Mouse (Mus musculus) gastrocnemius, postnatal 25 days (tissue): Measurements from ENCODE around the gene Prkd3. TPM values are rescaled to one million over a fixed set of nuclear protein-coding genes. Genes with fewer than 3 reads are reported as not detected.

Experiments used
- DNase-seq: peaks from one replicate; pipeline ENCODE4 v3.0.0; 2022
- total RNA-seq, 2 experiments: library from RNA; stranded (reverse); gene quantifications; 1 replicate in 1 of 2; 2 replicates in 1 of 2; pipeline ENCODE4 v1.2.3; 2021

The Prkd3 gene
- total RNA-seq, 2 experiments from 2014 or later: 8.4 to 8.5 TPM

DNA sequence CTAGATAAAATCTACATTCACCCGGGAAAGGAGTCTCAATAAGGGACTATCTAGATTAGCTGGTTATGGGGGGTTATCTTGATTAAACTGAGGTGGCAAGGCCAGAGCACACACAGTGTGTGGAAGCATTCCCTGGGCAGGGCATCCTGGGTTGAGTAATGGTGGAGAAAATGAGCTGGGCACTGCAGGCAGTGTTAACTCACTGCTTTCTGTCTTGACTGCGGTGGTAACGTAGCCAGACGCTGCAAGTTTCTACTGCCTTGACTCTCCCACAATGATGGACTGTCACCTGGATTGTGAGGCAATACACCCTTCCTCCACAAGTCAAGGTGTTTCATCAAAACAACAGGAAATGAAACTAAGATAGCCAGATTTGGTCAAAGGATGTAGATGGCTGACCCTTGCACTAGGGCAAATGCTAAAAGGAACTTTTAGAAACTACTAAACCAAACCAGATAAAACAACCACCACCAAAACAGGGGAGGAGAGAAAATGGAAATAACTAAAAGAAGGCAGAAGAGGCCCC lies 20.8 kb downstream of the Prkd3 start:
- DNase-seq: no peak

DNA sequence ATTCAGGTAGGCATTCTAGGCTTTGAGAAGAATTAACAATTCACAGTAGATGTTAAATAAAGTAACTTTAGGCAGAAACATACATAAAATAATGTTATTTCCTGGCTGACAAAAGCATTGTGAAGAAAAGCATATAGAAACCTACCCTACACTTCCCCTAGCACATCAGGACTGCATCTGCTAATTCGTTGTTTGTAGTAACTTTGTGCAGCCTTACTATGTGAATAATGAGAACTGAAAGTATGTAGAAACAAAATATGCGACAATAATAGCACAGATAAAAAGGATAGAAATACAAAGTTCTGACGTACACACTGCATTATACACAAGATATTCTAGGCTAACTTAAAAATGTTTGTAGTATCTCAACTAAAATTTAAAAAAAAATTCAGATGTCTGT lies 21.4 kb downstream of the Prkd3 start:
- no peak for DNase-seq

DNA sequence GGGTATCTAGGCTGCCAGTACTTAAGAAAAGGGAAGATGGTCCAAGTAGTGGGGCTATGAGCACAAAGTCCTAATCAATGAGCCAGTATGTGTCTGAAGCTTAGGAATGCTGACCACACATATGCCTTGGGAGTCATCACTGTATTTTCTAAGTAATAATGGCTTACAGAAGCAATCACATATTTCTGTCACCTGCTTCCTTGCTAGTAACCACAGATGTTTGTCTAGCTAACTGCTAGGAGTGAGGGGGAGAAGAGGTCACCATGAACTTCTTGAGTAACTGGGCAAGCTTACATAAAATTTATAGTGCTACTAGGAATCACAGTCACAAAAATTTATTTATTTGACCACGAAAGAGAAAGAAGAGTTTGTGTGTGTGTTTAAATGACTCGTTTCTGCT lies 22.5 kb downstream of the Prkd3 start:
- DNase-seq: no peak

DNA sequence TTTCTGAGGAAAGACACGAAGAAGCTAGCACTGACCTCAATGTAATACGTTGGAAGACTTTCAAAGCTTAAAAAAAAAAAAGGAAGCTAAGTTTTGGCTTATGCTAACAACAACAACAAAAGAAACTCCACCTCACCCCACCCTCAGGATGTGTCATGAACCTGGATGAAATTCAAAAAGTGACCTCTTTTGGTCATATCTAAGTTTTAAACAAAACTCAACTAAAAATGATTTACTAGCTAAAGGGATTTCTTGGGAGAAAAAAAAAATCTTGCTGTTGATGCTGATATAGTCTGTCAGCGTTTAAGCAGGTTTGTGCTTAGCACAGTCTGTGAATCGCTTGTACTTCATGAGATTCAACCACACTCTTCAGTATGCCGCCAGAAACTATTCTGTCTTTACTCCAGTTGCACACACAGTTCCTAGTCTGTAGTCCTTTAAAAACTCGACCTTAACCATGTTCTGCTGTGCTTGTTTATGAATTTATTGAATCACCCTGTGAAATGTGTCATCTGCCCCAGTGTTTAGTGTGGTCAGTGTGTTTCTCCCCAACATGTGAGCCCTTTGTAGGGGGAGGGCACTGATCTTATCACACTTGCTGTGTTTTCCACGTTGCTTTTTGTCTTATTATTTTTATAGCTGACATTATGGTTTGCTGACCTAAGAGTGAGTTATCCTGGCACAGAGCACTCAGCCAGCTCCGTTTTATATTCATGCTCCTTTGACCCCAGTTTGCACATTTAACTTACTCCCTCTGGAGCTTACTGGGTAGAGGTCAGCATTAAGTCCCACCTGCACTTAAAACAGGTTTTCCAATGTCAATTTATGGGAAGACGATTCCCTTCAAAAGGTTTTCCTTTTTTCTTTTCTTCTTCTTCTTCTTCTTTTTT lies 25.4 kb downstream of the Prkd3 start:
- no peak for DNase-seq

DNA sequence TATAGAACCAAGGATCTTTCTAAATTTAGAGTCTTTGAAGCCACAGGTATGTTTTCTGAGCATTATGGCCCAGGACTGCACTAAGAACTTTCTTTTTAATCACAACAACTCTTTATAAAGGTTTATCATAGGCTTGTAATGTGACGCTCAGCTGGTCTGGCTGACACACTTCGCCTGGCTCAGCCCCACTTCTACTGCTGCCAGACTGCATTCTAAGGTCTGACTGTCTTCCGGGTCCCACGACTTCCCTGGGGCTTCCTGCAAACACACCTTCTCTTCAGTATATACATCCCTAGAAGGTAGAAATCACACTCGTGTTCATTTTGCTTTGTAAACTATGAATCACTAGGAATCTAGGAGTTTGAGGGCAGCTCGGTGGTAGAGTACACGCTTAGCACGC lies 26.2 kb downstream of the Prkd3 start:
- DNase-seq: no peak

DNA sequence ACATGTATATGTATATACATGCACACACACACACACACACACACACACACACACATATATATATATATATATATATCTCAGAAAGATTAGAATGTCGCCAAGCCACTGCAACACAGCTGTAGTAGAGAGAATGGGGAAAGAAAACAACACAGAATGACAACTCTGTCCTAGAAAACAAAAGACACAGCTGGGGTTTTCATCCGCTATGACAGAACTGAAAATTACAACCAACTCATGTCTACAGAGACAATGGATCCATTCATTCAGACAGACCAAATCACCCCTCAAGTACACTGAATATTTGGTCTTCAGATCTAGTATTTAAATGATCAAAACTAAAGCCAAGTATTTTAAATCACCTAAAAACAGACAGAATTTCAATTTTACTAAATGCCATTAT lies 26.9 kb downstream of the Prkd3 start:
- no peak for DNase-seq

DNA sequence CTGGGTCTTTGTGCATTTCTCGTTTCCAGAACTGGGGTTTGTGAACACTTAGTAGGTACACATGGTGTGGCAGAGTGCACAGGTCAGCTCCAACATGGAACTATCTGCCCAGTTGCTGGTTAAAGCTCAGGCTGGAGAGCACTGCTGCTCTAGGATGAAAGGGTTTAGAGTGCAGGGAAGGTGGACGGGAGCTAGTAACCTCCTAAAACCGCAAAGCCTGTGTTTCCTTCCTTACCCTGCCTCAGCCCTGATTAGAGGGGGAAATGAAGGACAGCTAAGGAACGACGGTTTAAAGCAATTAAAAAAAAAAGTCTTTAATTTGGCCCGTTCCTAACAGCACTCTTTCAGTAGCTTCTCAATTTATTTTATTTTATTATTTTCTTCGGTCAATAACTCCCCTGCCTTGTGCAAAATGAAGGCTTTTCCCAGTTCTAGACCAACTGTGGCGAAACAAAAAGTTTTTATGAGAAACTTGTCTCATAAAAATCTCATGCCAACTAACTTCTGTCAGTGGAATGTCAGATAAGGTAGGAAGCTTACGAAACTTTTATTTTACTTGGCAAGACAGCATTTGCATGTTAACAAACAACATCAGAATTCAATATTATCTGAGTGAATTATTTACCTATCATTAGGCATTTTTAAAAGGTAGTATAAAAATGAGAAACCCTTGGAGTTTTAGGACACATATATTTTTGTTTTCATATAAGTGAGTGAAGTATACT lies 28.2 kb downstream of the Prkd3 start:
- no peak for DNase-seq

DNA sequence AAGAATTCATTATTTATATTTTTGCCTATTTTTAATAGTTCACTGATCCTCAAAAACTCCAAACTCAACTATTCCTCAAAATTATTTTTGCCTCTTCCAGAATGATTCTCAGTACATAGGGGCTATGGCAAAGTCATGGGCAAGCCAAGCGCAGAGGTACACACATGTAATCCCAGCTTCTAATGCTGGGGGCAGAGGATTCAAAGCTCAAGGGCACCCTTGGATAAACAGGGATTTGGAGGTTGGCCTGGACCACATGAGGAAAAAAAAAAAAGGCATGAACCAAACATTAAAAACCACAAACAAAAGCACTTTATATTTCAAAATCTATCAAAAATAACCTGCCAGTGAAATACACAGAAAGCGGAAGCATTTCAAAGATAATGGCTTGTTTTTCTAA lies 29.1 kb downstream of the Prkd3 start:
- DNase-seq: no peak

DNA sequence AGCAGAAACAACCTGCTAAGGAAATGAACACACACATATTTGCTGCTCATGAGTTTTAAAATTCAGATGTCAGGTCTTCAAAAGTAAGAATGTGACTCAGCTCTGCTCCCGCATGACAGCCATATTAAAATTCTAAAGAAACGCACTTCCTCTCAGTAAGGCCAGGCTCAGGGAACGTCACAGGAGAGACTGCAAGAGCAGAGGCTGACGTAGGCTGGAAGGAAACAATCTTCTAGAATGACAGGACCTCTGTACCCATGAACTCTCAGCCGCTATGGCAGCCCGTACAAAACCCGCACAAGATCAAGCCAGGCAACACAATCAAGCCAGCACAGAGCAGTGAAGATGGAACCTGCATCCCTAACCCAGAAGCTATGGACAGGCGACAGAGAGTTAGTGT lies 31.6 kb downstream of the Prkd3 start:
- no peak for DNase-seq

DNA sequence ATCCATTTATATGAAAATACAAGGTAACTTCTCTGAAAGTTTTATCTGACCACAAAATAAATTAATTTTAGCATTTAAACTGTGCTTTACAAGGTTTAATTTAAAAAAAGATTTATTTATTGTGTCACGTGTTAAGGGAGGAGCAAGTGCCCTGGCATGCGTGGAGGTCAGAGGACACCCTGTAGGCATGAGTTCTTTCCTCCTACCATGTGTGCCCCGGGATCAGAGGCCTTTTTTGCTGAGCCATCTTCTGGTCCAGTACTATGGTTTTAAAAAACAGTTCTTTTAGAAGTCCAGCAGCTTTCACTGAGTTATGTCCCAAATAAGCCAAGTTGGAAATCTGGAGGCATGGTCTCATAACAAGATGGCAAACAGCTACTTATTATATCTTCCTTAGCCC lies 36.9 kb downstream of the Prkd3 start:
- DNase-seq: no peak

DNA sequence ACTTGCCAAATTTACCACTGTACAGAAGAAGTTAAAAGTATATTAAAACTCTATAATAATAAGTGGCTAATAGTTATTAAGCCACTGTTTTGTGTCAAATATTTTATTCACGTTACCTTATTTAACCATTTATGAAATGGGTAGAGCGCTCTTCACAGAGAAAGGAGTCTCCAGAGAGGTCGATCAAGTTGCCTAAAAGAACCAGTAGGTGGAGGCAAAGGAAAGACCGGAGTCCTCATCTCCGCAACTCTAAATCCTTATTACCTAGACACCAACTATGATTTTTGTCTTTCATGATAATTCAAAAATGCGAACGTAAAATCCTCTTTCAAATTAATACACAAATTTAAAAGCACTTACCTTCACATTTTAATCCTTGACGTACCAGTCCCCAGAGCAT lies 37.5 kb downstream of the Prkd3 start:
- DNase-seq: no peak

DNA sequence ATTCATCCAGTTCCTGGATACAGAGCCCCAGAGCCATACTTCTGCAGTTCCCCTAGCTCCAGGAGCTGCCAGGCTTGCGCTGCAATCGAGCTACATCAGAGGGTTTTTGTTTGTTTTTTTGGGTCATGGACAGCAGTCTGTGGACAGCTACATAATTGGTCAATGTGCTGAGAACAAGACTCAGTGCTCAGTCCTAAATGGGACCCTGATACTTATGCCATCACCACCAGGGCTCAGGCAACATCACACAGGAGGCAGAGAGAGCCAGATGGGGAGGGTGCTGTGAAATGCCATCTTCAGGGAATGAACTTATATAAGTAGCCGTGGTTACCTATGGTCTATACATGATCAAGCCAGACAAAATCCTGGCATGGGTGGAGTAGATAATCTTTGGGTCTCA lies 52.1 kb downstream of the Prkd3 start:
- DNase-seq: no peak

DNA sequence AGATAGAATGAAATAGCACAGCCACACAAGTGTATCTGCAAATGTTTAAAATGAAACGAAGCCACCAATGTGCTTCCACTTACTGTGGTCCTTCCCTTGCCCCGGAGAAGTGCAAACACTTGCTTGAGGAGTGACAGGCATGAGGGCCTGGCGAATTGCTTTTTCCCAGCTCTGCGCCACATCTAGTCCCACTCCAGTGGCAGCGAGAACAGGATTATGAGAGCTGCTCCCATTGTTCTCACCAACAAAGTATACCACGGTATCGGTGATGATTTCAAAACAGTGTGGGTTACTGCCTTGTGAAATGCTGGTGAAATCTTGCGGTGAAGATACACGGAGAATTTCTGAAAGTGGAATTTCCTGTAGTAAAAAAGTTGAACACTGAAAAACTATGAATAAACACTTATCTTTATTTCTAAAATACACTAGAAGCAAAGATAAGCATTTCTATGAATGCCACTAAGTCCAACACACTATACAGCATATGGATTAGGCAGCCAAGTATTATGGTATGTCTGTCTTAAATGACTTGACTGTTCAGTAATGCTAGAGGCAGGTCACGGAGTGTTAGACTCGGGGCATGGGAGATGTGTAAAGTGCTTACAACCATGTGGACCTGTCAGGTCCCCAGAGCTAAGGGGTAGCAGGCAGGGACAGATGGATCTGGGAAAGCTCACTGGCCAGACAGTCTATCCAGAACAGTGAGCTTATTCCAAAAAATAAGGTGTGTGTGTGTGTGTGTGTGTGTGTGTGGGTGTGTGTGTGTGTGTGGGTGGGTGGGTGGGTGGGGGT lies 54.3 kb downstream of the Prkd3 start:
- no peak for DNase-seq

DNA sequence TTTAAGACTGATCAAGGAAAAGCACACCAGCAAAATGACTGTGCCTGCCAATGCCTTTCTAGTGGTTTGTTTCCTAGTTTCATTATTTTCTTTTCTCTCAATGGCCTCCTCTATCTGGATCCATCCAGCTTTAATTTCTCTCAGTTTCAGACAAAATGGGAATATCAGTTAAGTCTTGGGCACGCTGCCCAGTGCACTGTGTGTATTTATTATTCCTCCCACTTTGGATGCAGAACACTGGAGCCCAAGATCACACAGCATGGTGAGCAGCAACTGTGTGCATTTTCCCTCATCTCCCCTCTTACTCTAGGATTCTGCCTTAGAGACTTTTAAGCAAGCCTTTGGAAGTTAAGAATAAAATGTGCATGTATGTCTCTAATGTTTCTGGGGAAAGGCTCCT lies 56.2 kb downstream of the Prkd3 start:
- no peak for DNase-seq

DNA sequence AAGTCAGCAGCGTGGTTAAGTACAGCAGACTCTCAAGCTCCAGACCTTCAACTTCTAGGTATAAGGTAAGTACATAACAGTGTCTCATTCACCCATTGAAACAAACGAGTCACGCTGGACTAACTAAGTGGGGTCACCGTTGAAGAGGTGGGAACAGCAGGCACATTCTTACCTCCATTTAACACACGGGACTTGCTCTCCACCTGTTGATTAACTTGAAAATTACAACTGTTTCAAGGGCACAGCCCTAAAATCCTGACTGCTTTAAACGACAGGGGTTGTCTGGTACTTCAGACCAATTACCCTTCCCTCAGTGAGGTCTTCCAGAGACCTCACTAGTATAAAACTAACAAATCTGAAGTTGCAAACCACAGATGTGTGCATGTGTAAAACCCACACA lies 61.1 kb downstream of the Prkd3 start:
- DNase-seq: no peak

DNA sequence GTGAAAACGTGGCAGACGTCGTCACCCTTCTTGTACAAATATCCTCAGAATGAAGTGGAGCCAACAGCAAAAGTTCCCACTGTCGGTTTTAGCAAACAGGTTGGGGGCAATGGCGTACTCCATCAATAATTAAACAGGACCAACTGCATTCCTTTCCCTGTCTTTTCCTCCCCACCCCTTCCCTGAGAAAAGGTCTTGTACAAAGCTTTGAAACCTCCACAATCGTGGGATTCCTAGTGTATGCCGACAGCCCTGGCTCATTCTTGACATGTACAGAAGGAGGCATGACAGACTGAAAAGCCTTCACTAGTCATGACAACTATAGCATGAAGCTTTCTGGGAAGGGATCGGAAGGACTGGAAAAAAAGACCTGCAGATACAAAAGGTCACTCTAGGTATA lies 67.4 kb downstream of the Prkd3 start:
- DNase-seq: no peak

DNA sequence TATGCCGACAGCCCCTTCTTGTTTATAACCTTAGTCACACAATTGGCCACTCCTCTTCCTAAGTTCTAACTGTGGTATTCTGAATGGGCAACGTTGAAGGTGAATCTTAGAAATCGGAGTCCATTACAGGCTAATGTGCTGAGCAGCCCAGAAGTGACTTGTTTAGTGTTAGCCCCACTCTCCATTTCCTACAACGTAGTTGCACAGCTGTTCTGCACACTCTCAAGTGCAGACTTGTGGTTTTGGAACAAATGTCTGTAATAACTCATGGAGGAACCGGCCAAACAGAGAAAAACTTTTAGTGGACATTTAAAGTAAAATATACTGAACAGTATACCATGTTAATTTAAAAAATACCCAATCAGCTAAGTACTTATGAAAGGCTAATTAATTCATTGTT lies 68.5 kb downstream of the Prkd3 start:
- no peak for DNase-seq

DNA sequence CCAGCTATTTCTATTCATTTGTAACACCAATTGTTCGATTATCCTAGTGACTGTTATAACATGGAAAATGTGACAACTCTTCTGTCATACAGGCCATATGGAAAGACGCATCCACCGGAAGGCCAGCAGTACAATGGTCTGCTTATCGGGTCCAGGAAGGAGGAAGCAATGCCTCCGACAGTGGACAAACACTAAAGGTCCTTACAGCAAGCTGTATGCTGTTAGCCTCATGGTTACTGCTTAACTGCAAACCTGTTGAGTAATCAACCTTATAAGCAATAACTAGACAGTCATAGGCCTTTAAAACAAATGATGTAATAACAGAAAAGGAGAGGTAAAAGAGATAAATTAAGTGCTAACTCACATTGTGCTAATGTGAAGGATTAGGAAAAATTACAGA lies 69.4 kb downstream of the Prkd3 start:
- no peak for DNase-seq

DNA sequence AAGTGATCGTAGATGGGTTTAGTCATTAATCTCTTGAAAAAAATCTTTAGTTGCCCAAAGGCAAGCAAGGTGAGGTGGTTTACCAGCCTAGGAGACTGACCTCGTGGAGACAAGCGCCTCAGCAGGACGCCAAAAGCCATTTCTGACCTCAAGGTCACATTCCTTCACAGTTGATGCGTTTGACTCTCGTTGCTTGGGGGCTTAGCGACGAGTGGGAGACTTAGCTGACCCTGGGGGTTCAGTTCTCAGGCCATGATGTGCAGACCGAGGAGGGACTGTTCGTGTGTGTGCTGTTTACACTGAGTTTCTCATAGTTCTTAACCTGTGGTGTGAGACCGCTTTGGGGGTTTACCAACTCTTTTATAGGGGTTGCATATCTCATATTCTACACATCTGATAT lies 78.0 kb downstream of the Prkd3 start:
- no peak for DNase-seq

DNA sequence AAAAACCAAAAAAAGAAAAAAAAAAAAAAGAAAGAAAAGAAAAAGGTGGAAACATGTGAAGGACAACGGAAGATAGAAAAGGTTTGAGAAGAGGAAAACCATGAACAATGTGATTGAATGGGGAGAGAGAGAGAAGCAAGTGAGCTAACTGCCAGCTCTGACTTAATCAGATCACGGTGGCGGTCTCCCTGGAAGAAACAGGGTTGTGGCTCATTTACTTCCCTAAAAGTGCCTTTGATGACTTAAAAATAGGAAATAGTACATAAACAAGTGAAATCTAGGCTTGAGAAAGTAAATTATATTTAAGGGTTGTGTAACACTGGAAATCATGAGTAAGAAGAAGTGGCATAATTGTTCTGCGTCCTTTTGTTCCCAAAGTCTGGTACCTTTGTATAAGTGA lies 81.7 kb downstream of the Prkd3 start:
- DNase-seq: no peak

DNA sequence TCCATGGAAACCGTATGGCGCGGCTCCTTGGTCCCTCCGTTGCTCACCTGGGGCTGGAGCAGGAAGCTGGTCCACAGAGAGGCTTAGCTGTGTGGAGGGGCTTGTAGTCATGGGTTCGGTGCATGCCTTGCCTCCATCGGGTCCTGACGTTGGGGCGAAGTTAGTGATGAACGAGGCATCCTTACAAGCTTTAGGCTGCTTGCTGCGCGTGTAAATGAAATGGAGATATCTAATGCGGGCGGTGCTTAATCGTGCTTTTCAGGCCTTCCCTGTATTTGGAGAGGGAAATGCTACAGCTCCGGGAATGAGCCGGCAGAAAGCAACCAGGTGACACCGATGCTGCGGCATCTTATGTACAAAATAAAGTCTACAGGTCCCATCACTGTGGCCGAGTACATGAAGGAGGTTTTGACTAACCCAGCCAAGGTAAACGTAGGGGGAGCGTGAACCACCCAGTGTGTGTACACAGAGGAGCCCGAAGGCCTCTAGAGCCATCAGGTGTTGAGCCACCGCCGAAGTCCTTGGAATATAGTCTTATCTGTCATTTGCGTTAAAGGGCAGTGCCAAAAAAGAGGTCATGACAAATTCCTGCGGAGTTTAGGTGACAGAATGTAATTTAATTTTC lies 83.3 kb downstream of the Prkd3 start:
- DNase-seq: no peak
